Mouse (Mus musculus): Measurements from ENCODE around the gene Pnmal1.

- TF ChIP-seq CTCF (IDR thresholded peaks at IDR 0.05; ENCODE audit: low read depth, low read length) (peak; percentile 76), POLR2AphosphoS5 (IDR thresholded peaks at IDR 0.05; ENCODE audit: insufficient replicate concordance, low read depth, low read length) (peak; percentile 30; the same call in 1 of the 2 replicates), TAL1 (conservative IDR thresholded peaks at IDR 0.05; ENCODE audit: low read depth, low read length) (no peak)
Measured at GRCm38 (mm10) chr7:16913806-16914452, 45.5 kb upstream of the Pnmal1 start.
